Mouse (Mus musculus) heart, adult 2 months (tissue): Measurements from ENCODE around the gene Col12a1.

Experiments
- CTCF ChIP-seq: fragments of 200-600 bp; IDR thresholded peaks from 2 replicates; pipeline ENCODE4 v1.8.1; 2022; ENCODE audit warnings: antibody characterized with exemption, mild to moderate bottlenecking, moderate library complexity
- EP300 ChIP-seq: fragments of 200-500 bp; IDR thresholded peaks from 2 replicates; pipeline ENCODE4 v1.6.1; 2011; ENCODE audit warnings: low read depth, low read length, control low read depth; ENCODE audit not compliant: insufficient read depth

DNA sequence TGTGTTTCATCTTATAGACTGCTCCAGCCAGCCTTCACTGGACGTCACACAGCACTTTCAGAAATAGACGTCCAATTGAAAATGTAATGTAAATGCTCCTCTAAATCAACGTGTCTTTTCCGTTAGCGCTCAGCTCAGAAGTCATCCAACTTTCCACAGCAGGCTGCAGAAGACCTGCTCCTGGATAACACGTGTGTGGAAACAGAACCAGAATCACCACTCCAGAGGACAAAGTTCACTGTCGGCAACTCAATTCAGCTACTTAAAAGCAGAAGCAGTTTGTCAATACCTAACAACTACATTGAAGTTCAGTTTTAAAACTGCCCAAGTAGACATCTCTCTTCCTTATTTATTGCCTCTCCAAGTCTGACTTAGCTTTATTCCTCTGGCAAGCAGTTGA lies 29.3 kb downstream of the Col12a1 start:
- TF ChIP-seq CTCF, result no peak
- no peak for TF ChIP-seq EP300
